In the genomic region with DNA sequence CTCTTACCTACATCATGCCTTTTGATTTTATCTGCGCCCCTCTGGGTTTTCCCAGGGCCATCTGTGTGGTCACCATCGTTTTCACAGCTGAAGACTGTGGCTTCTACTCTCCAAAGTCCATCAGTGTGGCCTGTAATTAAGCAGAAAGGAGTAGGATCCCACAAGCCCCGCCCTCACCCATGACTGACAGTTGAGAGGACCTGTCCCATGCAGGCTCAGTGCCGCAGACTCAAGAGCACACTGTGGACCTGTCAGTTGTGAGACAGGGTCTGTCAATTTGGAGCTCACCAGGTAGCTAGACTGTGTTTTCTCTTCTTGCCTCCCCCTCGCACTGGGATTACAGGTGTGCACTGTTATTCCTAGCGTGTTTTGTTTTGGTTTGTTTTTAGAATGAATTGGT, we compare ENCODE assay signal across 17 mouse cellular contexts. TPM values are rescaled to one million over a fixed set of nuclear protein-coding genes. Genes with fewer than 3 reads are reported as not detected.
DNase-seq lines count a peak whose midpoint lies in the region; ATAC-seq and TF ChIP-seq lines count a peak whose summit lies in the region.
"Had no signal": no experiment of that assay in that cellular context is flagged by ENCODE, and none has a peak within 500 bp of the region (broad histone marks: within the 10 kb centered on the region; RNA-seq: fewer than 3 reads in every experiment).

No protein-coding gene starts in this region.

- 0 out of 2 replicates have a peak, but pooled peaks have one; percentile 27 for ATAC-seq in liver, embryonic 12.5 days
- ATAC-seq: inflammation-experienced regulatory T-cells, adult 6 months had no signal

- no peaks in the 10 kb centered on the region for H3K9me3 ChIP-seq in liver, embryonic 12.5 days (replicated peaks)
- no peaks in the 10 kb centered on the region for H3K9me3 ChIP-seq in E14TG2a.4 (ENCODE audit: low read length)
- H3K9me3 ChIP-seq: embryonic facial prominence, embryonic 12.5 days; heart, embryonic 12.5 days; limb, embryonic 15.5 days; stomach, embryonic 15.5 days had no signal

- no peak overlapping the region for H3K27ac ChIP-seq in liver, embryonic 12.5 days
- H3K27ac ChIP-seq: embryonic facial prominence, embryonic 12.5 days; stomach, embryonic 15.5 days had no signal

- no peak overlapping the region for H3K4me3 ChIP-seq in liver, embryonic 12.5 days
- H3K4me3 ChIP-seq in E14TG2a.4 (replicated peaks; ENCODE audit: low read length): peak overlapping the region; percentile 35; the same call in 1 of the 2 replicates
- H3K4me3 ChIP-seq: embryonic facial prominence, embryonic 12.5 days; heart, embryonic 12.5 days; limb, embryonic 15.5 days; stomach, embryonic 15.5 days had no signal

- H3K4me2 ChIP-seq in liver, embryonic 12.5 days: no peak overlapping the region
- H3K4me2 ChIP-seq: embryonic facial prominence, embryonic 12.5 days; heart, embryonic 12.5 days; stomach, embryonic 15.5 days had no signal

- WGBS in liver, embryonic 12.5 days (ENCODE audit: insufficient replicate concordance): 45% methylated on average over 6 of the region's 6 CpGs

- no peaks in the 10 kb centered on the region for H3K4me1 ChIP-seq in liver, embryonic 12.5 days
- no peaks in the 10 kb centered on the region for H3K4me1 ChIP-seq in E14TG2a.4 (replicated peaks; ENCODE audit: low read depth, low read length)
- H3K4me1 ChIP-seq: heart, embryonic 12.5 days; stomach, embryonic 15.5 days had no signal

- intact Hi-C loops in gastrocnemius, postnatal 36 days (cut with DNase I): no loop called here

- no peaks in the 10 kb centered on the region for H3K27me3 ChIP-seq in liver, embryonic 12.5 days (replicated peaks)
- H3K27me3 ChIP-seq in E14TG2a.4 (ENCODE audit: insufficient read depth, low read length): peaks cover 22% of the 10 kb centered on the region
- H3K27me3 ChIP-seq: embryonic facial prominence, embryonic 12.5 days; limb, embryonic 15.5 days had no signal

- no peaks in the 10 kb centered on the region for H3K36me3 ChIP-seq in liver, embryonic 12.5 days
- no peaks in the 10 kb centered on the region for H3K36me3 ChIP-seq in E14TG2a.4 (ENCODE audit: insufficient read depth, low read length)
- H3K36me3 ChIP-seq: embryonic facial prominence, embryonic 12.5 days; heart, embryonic 12.5 days; limb, embryonic 15.5 days; stomach, embryonic 15.5 days had no signal

- H3K9ac ChIP-seq in liver, embryonic 12.5 days: no peak overlapping the region
- H3K9ac ChIP-seq: embryonic facial prominence, embryonic 12.5 days; heart, embryonic 12.5 days; limb, embryonic 15.5 days; stomach, embryonic 15.5 days had no signal

- no peak for TF ChIP-seq CTCF in E14TG2a.4 (conservative IDR thresholded peaks at IDR 0.05; ENCODE audit: low read length)

- peak; percentile 12 for DNase-seq in gastrocnemius, postnatal 10 days
- no peak for DNase-seq in gastrocnemius, postnatal 36 days
- no peak for DNase-seq in liver
- DNase-seq in ZHBTc4 (ENCODE audit: low read depth, low spot score): peak; percentile 34
- DNase-seq in layer of hippocampus, postnatal 14 days (ENCODE audit: low spot score in 2 of 2): no peak
- no peak for DNase-seq in heart, adult 8-10 months (ENCODE audit: low spot score)
- DNase-seq: adrenal gland, adult 8-10 months; cerebellum, adult 11 months; lung, adult 18-20 months; thymus, postnatal 14 days had no signal

RNA-seq across cellular contexts. Expression of a gene that starts 53.9 kb away (rescaled TPM):
- 10 to 100 TPM; 28.0 to 37.0 TPM for total RNA-seq in gastrocnemius, postnatal 10 days (2021)
- 1 to 10 TPM; 1.3 to 2.6 TPM for total RNA-seq in gastrocnemius, postnatal 36 days (2021)
- 108 and 118 TPM in 2 replicates for polyA plus RNA-seq in liver, embryonic 12.5 days (2016; fragmentation: Nextera tagmentation; extraction: Ambion mirVana)
- 1 to 10 TPM; 3.6 to 4.7 TPM for total RNA-seq in layer of hippocampus, postnatal 14 days (2021)
- 1 to 10 TPM in 1 of 4 experiments, under 1 TPM in 3; 0.41 to 2.4 (median 0.83) TPM for total RNA-seq in heart, adult 8-10 months (2022)

Comparison
In these comparisons a context has a peak if more than half of its experiments do, and no peak if none do; other contexts are left out.
1. DNase-seq: peak in gastrocnemius, postnatal 10 days (single experiment) and ZHBTc4 (single experiment); none in gastrocnemius, postnatal 36 days (0 of 2), liver (single experiment), layer of hippocampus, postnatal 14 days (0 of 2) and heart, adult 8-10 months (single experiment).
2. RNA of a gene that starts 53.9 kb away (total RNA-seq): 28.0 to 37.0 TPM in gastrocnemius, postnatal 10 days; 3.6 to 4.7 TPM in layer of hippocampus, postnatal 14 days, 1.3 to 2.6 TPM in gastrocnemius, postnatal 36 days and 0.41 to 2.4 TPM in heart, adult 8-10 months; every median in the first group is over 4 times any median in the second.